Mouse (Mus musculus) stomach, embryonic 14.5 days (tissue): ENCODE results near the gene Bcan. TPM values are rescaled to one million over a fixed set of nuclear protein-coding genes. Genes with fewer than 3 reads are reported as not detected.
A peak's percentile ranks its signal among the peaks of the same experiment; 100 is the strongest.

Experiments used
- ATAC-seq: fragments of 200-750 bp; cut with Nextera tagmentation; 2 replicates; pipeline ENCODE4 v1.8.0; 2017; ENCODE audit warnings: low read depth, moderate TSS enrichment; ENCODE audit not compliant: insufficient number of reproducible peaks, insufficient read depth, low FRiP score
- H3K27ac ChIP-seq: fragments of 300-500 bp; sonication (generic); 2 replicates; pipeline ENCODE4 v1.5.1; 2014; ENCODE audit warnings: mild to moderate bottlenecking, low read length, moderate library complexity, mixed read lengths
- H3K27me3 ChIP-seq: fragments of 300-500 bp; sonication (generic); 2 replicates; pipeline ENCODE4 v1.6.1; 2014; ENCODE audit warnings: low read length, control low read depth, mixed read lengths; ENCODE audit not compliant: control insufficient read depth, insufficient read depth
- H3K36me3 ChIP-seq: fragments of 300-500 bp; sonication (generic); 2 replicates; pipeline ENCODE4 v1.6.1; 2014; ENCODE audit warnings: mild to moderate bottlenecking, control low read depth, low read length, moderate library complexity, mixed read lengths; ENCODE audit not compliant: control insufficient read depth, insufficient read depth
- H3K4me1 ChIP-seq: fragments of 300-500 bp; sonication (generic); 2 replicates; pipeline ENCODE4 v1.6.1; 2014; ENCODE audit warnings: low read length, control low read depth, mixed read lengths; ENCODE audit not compliant: control insufficient read depth, insufficient read depth
- H3K4me2 ChIP-seq: fragments of 300-500 bp; sonication (generic); replicated peaks from 2 replicates; pipeline ENCODE4 v1.6.1; 2014; ENCODE audit warnings: low read depth, low read length, control low read depth
- H3K4me3 ChIP-seq: fragments of 300-500 bp; sonication (generic); 2 replicates; pipeline ENCODE4 v1.5.1; 2014; ENCODE audit warnings: low read depth, low read length, control low read depth
- H3K9ac ChIP-seq: fragments of 300-500 bp; sonication (generic); replicated peaks from 2 replicates; pipeline ENCODE4 v1.6.1; 2014; ENCODE audit warnings: low read depth, mild to moderate bottlenecking, control low read depth, low read length, moderate library complexity, mixed read lengths
- H3K9me3 ChIP-seq: fragments of 300-500 bp; sonication (generic); 2 replicates; pipeline ENCODE4 v1.6.1; 2016; ENCODE audit warnings: low read depth, low read length, control low read depth; ENCODE audit not compliant: control insufficient read depth
- WGBS: fragments of 180-500 bp; shearing (Covaris S2); extraction: QIAGEN DNeasy Blood & Tissue Kit; methylation state at CpG from one replicate; pipeline ENCODE4 v1.1.7; 2014; 5-methylcytosine and 5-hydroxymethylcytosine counted together
- polyA plus RNA-seq: library from polyadenylated mRNA; unstranded; fragments of >200 nt; fragmentation: Nextera tagmentation; extraction: Ambion mirVana; gene quantifications from 2 replicates; pipeline ENCODE4 v1.2.1, GENCODE M21; 2014

Bcan gene
- polyA plus RNA-seq, 1 experiment from 2014 or later = 0.27 TPM

DNA sequence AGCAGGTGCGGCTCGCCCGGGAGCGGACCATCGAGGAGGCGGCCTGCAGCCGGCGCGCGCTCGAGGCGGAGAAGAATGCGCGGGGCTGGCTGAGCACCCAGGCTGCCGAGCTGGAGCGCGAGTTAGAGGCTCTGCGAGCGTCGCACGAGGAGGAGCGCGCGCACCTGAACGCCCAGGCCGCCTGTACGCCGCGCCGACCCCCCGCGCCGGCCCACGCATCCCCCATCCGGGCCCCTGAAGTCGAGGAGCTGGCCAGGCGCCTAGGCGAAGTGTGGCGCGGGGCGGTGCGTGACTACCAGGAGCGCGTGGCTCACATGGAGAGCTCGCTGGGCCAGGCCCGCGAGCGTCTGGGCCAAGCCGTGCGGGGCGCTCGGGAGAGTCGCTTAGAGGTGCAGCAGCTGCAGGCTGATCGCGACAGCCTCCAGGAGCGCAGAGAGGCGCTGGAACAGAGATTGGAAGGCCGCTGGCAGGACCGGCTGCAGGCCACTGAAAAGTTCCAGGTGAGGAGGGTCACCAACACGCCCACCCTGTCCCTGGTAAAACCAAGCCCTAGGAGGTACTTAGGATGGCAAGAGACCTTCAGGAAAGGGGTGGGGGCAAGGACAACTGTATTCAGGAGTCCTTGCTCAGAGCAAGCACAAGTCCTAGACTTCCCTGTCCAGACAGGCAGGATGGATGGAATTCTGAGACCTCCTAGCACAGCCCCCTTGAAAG lies 28.4 kb downstream of the Bcan start:
- ATAC-seq = no peak
- H3K27me3 ChIP-seq = no peaks in the 10 kb centered on the region
- 1% methylated on average over 50 of the region's 60 CpGs for WGBS
- H3K4me1 ChIP-seq = peaks cover 38% of the 10 kb centered on the region
- no peaks in the 10 kb centered on the region; the same call in 1 of the 2 replicates for H3K36me3 ChIP-seq
- peak overlapping the region; percentile 65 for H3K9ac ChIP-seq
- peak overlapping the region; percentile 93 for H3K4me2 ChIP-seq
- H3K9me3 ChIP-seq = no peaks in the 10 kb centered on the region
- H3K27ac ChIP-seq = peak overlapping the region; percentile 58; the same call in 1 of the 2 replicates
- peak overlapping the region; percentile 54 for H3K4me3 ChIP-seq

DNA sequence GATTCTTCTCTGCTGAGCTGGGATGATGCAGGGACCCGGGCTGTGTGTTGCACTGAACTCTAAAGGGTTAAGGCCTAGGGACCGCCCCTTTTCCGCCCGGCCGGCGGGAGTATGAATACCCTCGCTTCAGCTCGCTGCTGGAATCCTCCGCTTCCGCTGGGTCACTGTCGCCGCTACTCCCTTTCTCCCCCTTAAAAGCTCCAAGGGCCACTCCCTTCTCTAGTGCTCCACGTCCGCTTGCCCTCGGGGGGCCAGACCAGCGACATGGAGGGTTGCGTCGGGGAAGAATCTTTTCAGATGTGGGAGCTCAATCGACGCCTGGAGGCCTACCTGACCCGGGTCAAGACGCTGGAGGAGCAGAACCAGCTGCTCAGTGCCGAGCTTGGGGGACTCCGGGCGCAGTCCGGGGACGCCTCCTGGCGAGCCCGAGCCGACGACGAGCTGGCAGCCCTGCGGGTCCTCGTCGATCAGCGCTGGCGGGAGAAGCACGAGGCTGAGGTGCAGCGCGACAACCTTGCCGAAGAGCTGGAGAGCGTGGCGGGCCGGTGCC lies 29.0 kb downstream of the Bcan start, which contains the start of gene Nes:
TSS of gene Nes (plus strand) at position 140 of the 550 bp plus-strand sequence.
- Histone ChIP-seq H3K27ac (peak within 1 kb of the TSS; percentile 58; the same call in 1 of the 2 replicates), H3K27me3 (no peaks in the 10 kb centered on the region), H3K4me3 (peak within 1 kb of the TSS; percentile 54), H3K4me2 (peak within 1 kb of the TSS; percentile 93), H3K4me1 (peaks cover 38% of the 10 kb centered on the region), H3K9me3 (no peaks in the 10 kb centered on the region), H3K36me3 (no peaks in the 10 kb centered on the region; the same call in 1 of the 2 replicates), H3K9ac (peak within 1 kb of the TSS; percentile 65)
- under 1% methylated on average over 44 of the region's 44 CpGs for WGBS
- peak; percentile 77 for ATAC-seq

DNA sequence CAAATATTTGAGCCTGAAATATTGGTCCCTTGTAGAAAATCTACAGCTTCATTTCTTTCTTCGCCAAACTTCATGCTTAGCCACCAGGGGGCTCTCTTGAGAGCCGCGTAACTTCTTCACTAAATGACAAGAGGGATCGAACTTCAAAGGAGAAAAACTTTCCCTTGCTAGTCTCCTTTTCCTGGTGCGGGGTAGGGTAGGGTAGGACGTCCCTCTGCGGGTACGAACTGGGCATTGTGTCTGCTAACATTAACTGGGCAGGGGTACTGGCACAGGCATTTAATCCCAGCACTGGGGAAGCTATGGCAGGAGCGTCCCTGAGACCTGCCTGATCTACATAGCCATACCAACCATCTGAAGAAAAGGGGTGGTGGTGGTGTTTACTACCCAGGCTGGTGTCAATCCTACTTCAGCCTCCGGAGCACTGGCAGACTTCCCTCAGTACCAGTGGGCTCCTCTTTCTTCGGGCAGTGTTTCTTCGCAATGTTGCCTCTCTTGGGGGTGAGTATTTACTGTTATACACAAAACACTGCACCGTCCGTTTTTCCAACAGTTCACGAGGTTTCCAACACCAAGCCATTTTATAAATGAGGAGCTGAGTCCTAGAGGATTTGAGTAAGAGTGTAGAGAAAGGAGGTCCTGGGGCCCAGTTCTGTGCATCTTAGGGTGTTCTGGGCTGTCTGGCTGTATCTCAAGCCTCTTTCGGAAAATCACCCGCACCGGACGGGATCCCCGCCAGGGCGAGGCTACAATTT lies 29.7 kb downstream of the Bcan start:
- peak overlapping the region; percentile 54 for H3K4me3 ChIP-seq
- 0 out of 2 replicates have a peak overlapping the region, but pooled peaks have one; percentile 21 for H3K27ac ChIP-seq
- H3K9me3 ChIP-seq = no peaks in the 10 kb centered on the region
- H3K27me3 ChIP-seq = no peaks in the 10 kb centered on the region
- 1% methylated on average over 21 of the region's 21 CpGs for WGBS
- peak overlapping the region; percentile 93 for H3K4me2 ChIP-seq
- no peak overlapping the region for H3K9ac ChIP-seq
- peaks cover 38% of the 10 kb centered on the region for H3K4me1 ChIP-seq
- H3K36me3 ChIP-seq = no peaks in the 10 kb centered on the region; the same call in 1 of the 2 replicates
- ATAC-seq = no peak

DNA sequence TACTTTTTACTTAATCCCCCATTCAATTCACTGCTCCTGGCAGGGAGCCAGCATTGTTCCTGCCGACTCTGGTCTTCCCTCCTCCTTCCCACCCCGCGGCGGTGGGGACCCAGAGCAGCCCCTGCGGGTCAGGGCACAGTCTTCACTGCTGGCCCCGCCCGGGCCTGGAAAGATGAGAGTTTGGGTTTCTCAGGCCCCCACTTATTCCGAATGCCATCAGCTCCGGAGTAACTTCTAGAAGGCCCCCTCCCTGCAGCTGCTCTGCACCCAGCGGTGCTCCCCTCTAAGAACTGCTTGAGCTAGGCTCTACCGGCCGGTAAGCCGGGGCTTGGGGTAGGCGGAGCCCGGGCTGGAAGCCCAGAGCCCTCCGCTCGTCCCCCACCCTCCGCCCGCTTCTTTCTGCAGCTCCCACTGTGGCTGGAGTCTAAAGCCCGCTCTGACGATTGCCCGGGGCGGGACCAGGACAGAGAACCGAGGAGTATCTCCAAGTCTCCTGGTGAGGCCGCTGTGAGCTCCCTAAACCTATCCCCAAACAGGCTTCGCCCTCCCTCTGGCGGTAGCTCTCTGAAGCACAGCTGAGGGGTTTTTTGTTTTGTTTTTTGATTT lies 39.3 kb downstream of the Bcan start:
- Histone ChIP-seq H3K27ac (peak overlapping the region; percentile 98), H3K4me1 (peaks cover 22% of the 10 kb centered on the region), H3K4me3 (peak overlapping the region; percentile 35), H3K36me3 (no peaks in the 10 kb centered on the region), H3K9ac (peak overlapping the region; percentile 52), H3K4me2 (peak overlapping the region; percentile 66), H3K27me3 (no peaks in the 10 kb centered on the region), H3K9me3 (no peaks in the 10 kb centered on the region)
- under 1% methylated on average over 27 of the region's 27 CpGs for WGBS
- peak; percentile 97 for ATAC-seq

DNA sequence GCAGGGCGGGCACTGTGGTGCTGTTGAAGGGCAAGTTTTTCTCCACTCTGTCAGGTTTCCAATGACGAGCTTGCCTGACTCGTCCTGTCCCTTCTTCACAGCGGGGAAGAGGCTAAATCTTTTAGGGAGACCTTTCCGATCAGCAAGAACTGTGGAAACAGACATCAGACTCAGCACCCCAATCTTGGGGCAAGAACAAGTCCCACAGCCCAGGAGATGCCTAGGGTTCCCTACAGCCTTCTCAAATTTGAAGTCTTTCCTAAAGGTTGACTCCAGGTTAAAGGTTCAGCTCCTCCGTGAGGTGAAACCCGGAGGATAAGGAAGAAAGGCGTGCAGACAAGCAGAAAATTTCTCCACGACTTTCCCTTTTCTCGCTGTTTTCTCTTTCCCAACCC lies 39.8 kb downstream of the Bcan start:
- Histone ChIP-seq H3K27ac (peak overlapping the region; percentile 98), H3K4me3 (peak overlapping the region; percentile 35), H3K4me1 (peaks cover 22% of the 10 kb centered on the region), H3K4me2 (peak overlapping the region; percentile 66), H3K9me3 (no peaks in the 10 kb centered on the region), H3K9ac (peak overlapping the region; percentile 52), H3K27me3 (no peaks in the 10 kb centered on the region), H3K36me3 (no peaks in the 10 kb centered on the region)
- no peak for ATAC-seq
- 5% methylated on average over 10 of the region's 10 CpGs for WGBS

DNA sequence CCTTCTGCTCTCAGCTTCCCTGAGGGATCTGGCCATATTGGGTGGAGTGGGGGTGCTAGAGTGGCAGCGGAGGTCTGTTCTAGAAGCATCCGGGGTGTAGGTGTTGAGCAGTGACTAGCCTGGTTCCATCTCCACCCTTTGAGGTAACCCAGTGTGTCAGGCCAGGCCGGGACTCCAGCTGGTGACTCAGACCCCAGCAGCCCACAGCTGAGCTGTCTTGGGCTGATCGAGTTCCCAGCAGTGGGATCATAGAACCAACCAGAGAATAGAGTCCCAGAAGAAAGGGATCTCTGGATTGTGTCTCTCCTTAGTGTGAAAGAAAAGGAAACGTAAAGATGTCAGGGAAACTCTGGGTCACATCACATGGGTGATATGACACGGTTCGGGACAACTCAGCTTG lies 40.7 kb downstream of the Bcan start:
- peaks cover 22% of the 10 kb centered on the region for H3K4me1 ChIP-seq
- H3K4me2 ChIP-seq = 0 out of 2 replicates have a peak overlapping the region, but pooled peaks have one; percentile 66
- ATAC-seq = no peak
- no peaks in the 10 kb centered on the region for H3K27me3 ChIP-seq
- H3K9me3 ChIP-seq = no peaks in the 10 kb centered on the region
- no peaks in the 10 kb centered on the region for H3K36me3 ChIP-seq
- peak overlapping the region; percentile 98 for H3K27ac ChIP-seq
- WGBS = 49% methylated on average over 7 of the region's 7 CpGs
- H3K9ac ChIP-seq = no peak overlapping the region
- no peak overlapping the region for H3K4me3 ChIP-seq

DNA sequence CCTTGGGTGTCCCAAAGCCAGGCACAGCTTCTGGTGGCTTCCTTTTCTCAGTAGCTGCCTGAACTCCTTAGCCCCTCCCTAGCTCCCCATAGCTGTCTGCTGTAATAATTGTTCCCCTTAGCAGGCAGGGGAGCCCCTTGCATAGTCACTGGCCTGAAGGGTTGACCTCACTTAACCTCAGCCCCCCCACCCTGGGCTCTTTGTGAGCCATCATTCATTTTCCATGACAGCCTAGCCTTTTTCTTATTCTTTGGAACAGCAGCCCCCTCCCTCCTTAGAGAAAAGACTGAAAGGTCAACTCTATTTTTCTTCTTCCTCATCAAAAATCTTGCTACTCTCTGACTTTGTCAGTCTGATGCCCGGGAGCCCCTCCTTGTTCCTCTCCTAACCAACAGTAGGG lies 41.1 kb downstream of the Bcan start:
- Histone ChIP-seq H3K4me1 (peaks cover 22% of the 10 kb centered on the region), H3K36me3 (no peaks in the 10 kb centered on the region), H3K4me3 (no peak overlapping the region), H3K4me2 (no peak overlapping the region), H3K27me3 (no peaks in the 10 kb centered on the region), H3K27ac (peak overlapping the region; percentile 98; the same call in 1 of the 2 replicates), H3K9ac (no peak overlapping the region), H3K9me3 (no peaks in the 10 kb centered on the region)
- 8% methylated on average over 1 of the region's 1 CpGs for WGBS
- ATAC-seq = no peak

DNA sequence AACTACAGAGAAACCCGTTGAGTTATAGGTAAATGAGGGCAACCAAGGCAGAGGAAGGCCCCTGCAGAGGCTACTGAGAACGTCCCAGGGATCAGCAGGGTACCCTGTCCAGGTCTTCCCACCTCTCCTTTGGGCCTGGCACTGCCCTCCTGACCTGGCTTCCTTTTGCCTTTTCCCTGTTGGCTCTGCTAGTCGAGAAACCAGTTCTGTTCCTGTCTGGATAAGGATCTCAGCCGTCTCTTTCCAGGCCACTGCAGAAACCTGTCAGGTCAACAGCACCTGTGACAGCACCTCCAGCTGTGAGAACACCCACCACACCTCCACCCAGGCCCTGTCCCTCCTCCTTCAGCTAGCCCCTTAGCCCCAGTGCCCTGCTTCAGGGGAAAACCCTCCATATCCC lies 41.6 kb downstream of the Bcan start:
- Histone ChIP-seq H3K9me3 (no peaks in the 10 kb centered on the region), H3K4me1 (peaks cover 22% of the 10 kb centered on the region), H3K4me2 (no peak overlapping the region), H3K4me3 (no peak overlapping the region), H3K27me3 (no peaks in the 10 kb centered on the region), H3K27ac (no peak overlapping the region), H3K9ac (no peak overlapping the region), H3K36me3 (no peaks in the 10 kb centered on the region)
- 18% methylated on average over 4 of the region's 4 CpGs for WGBS
- ATAC-seq = no peak
